Mouse (Mus musculus): ENCODE results near the gene Commd7.

DNA sequence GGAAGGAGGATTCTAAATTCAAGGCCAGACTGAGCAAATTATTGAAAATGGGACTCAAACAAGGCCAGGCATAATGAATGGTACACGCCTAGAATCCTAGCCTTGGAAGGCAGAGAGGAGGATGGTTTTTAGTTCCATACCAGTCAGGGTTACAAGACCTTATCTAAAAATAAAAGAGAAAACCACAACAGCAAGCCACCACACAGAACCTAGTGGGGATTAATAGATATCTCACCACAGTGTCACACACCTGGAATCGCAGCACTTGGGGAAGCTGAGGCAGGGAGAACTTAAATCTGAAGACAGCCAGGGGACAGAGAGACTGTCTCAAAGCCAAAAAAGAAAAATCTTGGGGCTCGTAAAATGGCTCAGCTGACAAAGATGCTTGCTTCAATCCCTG is 1.6 kb downstream of the Commd7 start:
- TF ChIP-seq CTCF (IDR thresholded peaks at IDR 0.05; ENCODE audit: low read depth) (no peak), EP300 (IDR thresholded peaks at IDR 0.05; ENCODE audit: low read depth) (no peak)

All from heart, postnatal 0 days (tissue).